Mouse (Mus musculus): Measurements from ENCODE around the gene Ncf2.

Ncf2 gene

DNA sequence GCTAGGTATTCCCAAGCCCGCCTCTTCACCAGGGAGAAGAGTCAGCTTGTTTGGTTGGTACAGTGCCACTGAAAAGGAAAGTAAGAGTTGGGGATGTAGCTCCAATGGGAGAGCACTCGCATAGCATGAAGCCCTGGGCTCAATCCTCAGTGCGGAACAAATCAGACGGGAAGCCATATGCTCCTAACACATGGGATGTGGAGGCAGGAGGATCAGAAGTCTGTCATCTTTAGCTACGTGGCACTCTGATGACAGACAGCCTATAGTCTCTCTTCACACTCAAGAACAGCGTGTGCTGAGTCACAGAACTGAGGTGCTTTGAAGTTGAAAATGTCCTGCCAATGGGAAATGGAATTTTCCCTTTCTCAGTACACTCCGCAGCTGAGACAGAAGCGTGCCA, 31.0 kb downstream of the Ncf2 start:
- DNase-seq (ENCODE audit: inconsistent ontology term) = no peak

DNA sequence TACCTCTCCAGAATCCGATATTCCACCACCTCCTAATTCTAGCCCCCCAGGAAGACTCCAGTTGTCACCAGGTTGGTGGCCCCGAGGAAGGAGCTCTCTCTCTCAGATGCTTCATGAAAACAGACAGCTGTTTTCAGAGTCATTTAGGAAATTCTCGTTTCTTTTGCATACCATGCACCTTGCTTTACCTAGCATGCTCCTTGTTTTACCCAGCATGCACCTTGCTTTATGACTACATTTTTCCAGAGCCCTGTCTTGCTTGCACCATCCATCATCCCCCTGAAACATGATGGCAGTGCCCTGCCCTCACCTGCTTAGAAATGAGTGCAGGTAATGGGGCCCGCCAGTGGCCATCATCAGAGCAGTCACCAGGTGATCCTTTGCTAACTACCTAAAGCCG, 31.6 kb downstream of the Ncf2 start:
- no peak for DNase-seq (ENCODE audit: inconsistent ontology term)

DNA sequence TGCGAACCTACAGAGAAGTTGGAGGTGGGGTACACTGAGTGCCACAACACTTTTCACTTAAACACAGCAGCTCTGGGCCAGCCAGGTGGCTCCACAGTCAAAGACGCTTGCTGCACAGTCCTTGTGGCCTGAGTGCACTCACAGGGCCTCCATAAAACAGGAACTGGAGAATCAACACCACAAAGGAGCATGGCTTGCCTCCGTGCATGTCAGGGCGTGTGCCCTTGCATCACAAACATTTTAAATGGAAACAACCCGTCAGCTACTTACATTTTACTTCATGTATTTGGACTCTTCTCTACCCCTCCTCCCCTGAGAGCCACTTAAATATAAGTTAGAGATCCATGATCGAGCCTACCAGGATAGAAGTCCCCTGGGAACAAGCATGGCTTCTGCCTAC, 32.3 kb downstream of the Ncf2 start:
- no peak for DNase-seq (ENCODE audit: inconsistent ontology term)

DNA sequence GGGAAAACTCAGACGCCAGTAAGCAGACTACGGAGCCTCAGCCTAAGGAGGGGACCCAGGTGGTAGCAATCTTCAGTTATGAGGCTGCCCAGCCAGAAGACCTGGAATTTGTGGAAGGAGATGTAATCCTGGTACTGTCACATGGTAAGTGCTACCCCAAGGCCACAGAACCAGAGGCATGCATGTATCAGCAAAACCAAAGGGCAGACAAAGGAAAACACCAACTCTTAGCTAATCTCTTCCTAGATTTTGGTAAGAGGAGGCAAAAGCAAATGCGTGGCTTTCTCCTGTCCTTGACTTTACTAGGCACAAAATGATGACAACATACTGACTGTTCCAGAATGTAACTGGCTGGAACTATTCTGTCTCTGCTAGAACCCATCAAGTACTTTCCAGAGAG, 35.1 kb downstream of the Ncf2 start:
- no peak for DNase-seq (ENCODE audit: inconsistent ontology term)

DNA sequence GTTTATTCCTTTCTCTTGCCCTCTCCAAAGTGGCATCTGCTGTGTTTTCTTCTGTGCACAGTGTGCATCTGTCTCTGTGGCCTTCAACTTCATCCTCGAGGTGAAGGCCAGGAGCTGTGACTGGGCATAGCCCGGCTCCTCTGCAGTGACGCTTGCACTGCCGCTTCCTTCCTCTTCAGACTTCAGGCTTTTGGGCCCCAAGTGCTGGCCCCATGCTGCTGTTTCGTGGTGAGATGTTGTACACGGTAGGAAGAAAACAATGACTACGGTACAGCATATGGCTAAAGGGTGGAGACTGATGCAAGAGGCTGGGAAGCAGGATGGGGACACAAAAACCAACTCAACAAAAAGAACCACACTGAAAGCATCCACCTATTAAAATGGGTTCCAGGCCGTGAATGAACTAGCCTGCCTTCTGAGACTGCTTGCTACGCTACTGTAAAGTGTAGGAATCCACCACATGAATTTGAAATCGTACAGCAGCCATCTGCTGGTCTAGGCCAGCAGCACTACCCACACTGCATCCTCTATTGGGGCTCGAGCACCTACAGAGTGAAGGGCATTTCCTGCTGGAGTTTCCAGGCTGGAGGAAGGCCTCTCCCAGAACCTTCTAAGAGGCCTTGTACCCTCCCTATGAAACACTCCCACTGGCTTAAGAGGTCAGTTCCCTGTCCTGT, 38.2 kb downstream of the Ncf2 start:
- no peak for DNase-seq (ENCODE audit: inconsistent ontology term)

DNA sequence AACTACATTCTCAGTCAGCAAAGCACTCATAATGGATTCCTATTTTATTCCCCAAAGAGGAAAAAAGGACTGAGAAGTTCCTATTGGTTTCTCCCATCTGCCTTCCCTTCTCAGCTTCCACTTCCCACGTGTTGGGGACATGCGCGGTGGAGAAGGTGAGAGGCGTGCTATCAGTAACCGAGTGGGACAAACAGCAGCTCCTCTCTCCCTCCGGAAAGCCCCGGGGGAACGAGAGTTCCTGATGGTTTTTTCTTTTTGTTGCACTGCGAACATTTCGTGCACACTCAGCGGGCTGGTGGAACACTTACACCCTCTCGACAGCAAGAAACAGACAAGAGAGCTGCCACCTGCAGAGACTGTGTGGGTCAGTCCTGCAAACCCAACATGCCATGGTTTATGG, 38.8 kb downstream of the Ncf2 start:
- no peak for DNase-seq (ENCODE audit: inconsistent ontology term)

DNA sequence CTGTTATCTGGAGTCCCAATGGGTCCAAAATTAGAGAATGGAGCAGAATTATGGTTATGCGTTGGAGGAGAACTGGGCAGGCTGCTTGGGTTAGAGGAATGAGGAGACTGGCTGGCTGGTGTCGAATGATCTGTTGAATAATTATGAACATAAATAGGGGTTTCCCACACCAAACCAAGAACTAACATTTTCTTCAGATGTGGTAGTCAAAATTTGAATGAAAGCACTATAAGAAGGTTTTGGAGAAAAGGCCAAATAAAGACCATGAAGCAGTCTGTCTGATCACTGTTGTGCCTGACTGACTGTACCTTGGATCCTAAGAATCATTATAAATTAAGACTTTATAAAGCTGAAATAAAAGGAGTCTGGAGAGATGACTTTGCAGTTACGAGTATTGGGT, 40.3 kb downstream of the Ncf2 start:
- DNase-seq (ENCODE audit: inconsistent ontology term) = no peak

DNA sequence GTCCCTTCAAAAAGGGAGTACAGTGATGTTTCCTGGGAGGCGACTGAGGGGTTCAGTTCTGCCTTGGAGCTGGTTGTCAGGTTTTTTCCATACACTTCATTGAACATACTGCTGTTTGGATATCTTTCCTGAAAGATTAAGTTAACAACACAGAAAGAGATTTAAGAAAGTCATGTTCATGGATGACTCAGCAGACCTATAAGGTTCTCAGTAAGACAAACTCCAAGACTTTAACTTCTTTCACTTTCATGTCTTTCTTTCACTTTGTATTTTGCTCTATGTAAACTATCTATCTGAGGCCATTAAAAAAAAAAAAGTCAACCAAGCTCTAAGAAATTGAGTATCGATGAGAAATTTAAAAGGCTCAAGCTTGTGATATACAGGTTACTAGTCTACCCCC, 41.1 kb downstream of the Ncf2 start:
- no peak for DNase-seq (ENCODE audit: inconsistent ontology term)

DNA sequence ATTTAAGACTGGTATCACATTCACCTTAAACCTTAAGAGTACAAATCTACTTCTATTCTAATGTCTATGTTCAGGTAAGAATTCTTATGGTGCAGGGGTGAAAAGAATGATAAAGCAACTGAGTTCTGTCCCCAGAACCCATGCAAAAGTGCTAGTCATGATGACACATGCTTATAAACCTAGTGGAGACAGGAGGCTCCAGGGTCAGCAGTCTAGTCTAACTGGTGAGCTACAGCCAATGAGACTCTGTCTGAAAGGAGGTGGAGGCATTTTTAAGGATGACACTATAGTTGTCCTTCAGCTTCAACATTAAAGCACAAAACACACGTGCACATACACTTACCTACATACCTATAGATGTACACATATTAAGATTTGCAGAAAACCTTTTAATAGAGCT, 44.6 kb downstream of the Ncf2 start:
- DNase-seq (ENCODE audit: inconsistent ontology term) = no peak

DNA sequence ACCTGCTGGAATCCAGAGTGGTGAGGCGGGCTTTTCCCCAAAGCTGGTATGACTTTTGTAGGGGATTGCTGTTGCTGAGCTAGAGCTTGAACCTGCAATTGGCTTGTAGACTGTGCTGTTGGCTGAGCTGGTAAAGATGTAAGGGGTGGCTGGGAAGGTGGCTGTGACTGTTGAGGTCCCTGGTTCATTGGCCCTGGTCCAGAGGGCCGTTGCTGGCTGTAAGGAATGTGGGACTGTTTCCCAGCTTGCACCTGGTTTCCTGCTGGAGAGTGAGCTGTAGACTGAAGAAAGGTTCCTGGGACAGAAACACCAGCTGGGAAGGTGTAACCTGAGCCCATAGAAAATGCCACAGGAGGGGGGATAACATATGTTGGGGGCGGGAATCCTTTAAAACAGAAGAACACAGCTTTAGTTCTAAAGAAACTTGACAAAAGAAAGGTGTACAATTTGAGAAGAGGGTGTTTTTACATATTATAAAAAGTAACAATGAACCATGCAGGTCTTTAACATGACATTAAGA, 45.3 kb downstream of the Ncf2 start:
- no peak for DNase-seq (ENCODE audit: inconsistent ontology term)

DNA sequence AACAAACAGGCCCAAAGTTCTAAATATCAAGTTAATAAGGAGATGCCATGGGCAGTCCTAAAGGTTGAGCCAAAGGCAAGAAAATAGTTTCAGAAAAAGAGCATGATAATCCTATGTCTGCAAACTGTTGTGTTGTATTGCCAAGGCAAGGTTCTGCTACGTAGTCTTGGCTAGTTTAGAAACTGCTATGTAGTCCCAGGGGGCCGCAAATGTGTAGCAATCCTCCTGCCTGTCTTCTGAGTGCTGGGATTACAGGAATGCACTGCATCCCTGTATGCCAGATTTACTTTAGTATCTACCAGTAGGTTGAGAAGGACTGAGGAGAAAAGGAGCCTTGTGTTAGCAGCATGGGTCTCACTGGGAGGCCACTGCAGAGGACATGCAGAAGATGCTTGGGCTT, 46.9 kb downstream of the Ncf2 start:
- no peak for DNase-seq (ENCODE audit: inconsistent ontology term)

DNA sequence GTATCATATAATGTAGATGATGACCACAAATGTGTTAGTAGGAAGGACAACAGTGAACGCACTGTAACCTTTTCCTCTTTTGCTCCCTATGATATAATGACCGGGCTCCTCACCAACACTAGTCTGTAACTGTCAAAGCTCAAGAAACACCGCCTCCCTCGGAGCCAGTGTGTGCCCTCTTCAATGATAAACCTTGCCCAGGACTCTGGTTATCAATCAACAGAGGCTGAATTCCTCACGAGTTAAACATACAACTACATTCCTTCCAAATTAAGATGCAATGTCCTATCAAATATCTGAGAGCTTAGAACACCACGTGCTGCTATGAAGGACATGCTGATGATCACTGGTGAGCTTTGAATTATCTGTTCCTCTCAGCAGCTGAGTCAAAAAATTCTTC, 69.9 kb downstream of the Ncf2 start:
- no peak for DNase-seq (ENCODE audit: inconsistent ontology term)

DNA sequence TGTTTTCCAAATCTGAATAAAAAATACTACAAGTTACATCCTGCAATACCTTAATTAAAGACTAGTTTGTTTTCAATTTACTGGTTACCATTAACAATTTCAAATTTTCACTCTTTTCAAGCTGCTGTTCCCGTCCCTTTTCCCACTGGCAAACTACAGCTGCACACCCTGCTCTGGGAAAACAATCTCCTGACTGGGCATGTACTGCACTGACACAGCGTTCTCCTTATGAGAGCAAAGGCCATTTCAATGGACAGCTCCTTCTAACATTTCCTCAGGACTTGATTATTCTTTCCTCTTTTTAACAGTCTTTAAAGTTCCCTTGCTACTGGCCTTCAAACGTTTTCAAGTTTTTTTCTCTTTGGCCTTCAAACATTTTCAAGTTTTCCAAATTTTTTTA, 71.0 kb downstream of the Ncf2 start:
- no peak for DNase-seq (ENCODE audit: inconsistent ontology term)
